Mouse (Mus musculus) gastrocnemius, postnatal 14 days (tissue): ENCODE results near the gene Kalrn. TPM values are rescaled to one million over a fixed set of nuclear protein-coding genes. Genes with fewer than 3 reads are reported as not detected.

Source experiments
- DNase-seq: peaks from one replicate; pipeline ENCODE4 v3.0.0; 2021; ENCODE audit warnings: mixed read lengths
- intact Hi-C: fragments of 180-260 bp; cut with DNase I; formaldehyde crosslinking; loops from one replicate; pipeline ENCODE4 v1.15.1; 2025; ENCODE audit warnings: low total_unique reads
- total RNA-seq, 2 experiments: library from RNA; stranded (reverse); gene quantifications; 2 replicates each; pipeline ENCODE4 v1.2.3; 2021

Gene Kalrn
- total RNA-seq, 2 experiments from 2014 or later, result 16.3 to 20.2 TPM

DNA sequence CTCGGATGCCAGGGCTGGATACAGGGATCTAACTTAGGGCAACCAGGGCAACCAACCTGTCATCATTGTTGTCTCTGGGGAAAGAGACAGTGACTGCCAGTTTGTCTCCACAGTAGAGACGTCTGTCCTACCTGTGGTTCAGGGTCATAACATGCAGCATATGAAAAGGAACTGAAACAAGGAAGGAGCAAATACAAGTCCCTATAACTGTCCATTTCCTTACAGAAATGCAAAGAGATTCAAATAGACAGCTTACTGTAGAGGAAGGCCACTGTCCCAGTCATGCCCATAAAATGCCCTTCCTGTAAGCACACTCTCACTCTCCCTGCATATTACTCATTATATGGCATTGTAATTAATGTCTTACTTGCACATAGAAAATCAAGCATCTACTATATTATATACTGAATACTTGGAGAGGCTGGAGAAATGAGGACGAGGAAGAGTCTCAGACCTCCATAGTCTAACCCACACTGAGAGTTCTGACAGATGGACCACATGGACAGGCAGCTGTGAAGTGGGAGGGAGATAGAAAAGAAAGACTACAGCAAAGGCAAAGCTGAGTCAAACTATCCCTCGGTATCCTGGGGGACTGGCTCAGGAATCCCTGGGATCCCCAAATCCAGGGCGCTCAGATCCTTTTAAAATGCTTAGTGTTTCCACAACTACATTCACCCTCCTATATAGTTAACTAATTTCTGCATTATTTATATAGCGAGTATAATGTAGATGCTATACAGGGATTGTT, 530.1 kb downstream of the Kalrn start:
- DNase-seq, result no peak
- intact Hi-C loops, result no loop called here

- intact Hi-C loops, result no loop called here
Observed at GRCm38 (mm10) chr16:34042586-34042985, 530.7 kb downstream of the Kalrn start.

DNA sequence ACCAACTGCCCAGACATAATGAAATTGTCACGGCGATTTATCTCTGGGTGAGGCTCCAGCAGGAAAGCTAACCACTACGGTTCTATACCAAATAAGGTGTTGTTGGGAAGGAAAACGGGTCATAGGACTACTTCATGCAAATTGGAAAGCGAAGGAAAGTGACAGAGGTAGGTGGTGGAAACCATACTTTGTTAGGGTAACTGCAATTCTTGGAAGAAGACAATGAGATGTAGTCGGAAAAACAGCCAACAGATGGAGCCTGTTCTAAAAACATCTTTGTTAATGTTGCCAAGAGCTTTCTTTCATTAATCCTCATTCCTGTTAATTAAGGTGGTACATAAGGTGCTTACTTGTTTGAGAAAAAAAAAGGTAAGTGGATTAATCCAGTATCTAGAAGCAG, 533.1 kb downstream of the Kalrn start:
- intact Hi-C loops, result no loop called here

More at GRCm38 (mm10) chr16:34042586-34042985, 530.7 kb downstream of the Kalrn start:
- no peak for DNase-seq

DNA sequence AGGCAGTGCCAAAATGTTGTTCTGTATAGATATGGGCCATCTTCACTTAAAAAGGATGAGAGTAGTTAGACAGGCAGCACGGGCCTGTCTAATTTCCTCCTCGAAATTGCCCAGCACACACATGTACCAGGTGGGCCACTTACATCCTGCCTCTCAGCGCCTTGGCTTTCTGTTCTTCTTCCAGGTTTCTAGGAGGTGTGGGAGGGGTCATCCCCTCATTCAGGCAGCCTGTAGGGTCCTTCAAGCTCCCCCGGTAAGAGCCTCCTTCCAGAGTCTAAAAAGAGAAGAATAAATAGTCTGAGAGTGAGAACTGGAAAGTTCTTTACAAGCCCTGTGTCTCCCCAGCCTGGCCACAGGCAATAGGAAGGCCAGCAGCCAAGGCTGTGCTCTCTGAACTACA, 533.6 kb downstream of the Kalrn start:
- no peak for DNase-seq
- intact Hi-C loops, result no loop called here

More for the DNA sequence above, 533.1 kb downstream of the Kalrn start:
- DNase-seq, result no peak

DNA sequence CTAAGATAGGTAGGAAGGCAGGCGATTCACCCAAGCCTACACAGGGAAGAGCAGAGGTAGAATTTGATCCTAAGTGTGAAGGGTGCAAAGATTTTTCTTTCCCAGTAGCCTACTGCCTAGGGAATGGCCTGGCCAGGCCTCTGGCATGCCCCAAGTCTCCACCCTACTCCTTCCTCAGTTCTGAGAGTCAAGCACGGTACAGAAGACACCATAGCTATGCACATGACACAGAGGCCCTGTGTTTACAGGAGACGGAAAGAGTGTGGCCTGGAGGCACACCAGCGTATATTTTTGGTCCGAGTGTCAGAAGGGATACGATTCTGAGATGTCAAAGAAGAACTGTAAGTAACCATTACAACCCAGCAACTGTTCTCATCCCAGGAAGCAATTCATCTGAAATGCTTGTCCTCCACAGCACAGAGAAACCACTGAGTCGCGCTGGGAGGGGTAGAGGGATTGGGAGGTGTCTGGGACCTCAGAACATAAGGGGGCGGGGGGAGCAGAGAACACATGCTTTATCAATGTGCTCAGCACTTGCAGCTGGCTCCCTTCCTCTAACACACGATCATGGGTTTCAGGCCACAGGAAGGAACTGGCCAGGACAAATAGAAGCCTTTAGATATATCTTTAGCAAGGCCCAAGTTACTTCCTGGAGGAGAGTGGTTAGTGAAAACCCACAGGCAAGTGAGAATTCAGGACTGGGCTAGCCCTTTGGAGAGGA, 536.8 kb downstream of the Kalrn start:
- intact Hi-C loops, result no loop called here
- DNase-seq, result no peak

DNA sequence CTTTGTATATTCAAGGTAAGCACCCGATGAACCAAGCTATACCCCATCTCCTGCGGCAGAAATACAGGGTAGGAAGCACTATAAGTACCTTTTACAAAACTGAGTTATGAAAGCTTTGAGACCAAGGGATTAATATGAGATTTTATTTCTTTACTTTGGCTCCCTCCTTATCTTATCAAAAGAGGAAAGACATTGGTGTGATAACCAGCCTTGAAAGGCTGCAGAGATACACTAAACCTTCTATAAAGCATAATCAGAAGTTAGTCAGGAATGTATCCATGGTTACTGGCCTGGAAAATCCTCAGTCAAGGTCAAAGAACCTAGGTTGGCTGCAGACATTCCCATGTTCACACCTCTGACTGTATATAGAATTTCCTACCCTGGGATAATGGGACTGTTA, 537.6 kb downstream of the Kalrn start:
- intact Hi-C loops, result no loop called here
- no peak for DNase-seq

- DNase-seq, result no peak
- intact Hi-C loops, result no loop called here
Observed at GRCm38 (mm10) chr16:34034267-34034666, 539.1 kb downstream of the Kalrn start.

- intact Hi-C loops, result no loop called here
- DNase-seq, result no peak
Observed at GRCm38 (mm10) chr16:34032011-34032645, 541.2 kb downstream of the Kalrn start.

DNA sequence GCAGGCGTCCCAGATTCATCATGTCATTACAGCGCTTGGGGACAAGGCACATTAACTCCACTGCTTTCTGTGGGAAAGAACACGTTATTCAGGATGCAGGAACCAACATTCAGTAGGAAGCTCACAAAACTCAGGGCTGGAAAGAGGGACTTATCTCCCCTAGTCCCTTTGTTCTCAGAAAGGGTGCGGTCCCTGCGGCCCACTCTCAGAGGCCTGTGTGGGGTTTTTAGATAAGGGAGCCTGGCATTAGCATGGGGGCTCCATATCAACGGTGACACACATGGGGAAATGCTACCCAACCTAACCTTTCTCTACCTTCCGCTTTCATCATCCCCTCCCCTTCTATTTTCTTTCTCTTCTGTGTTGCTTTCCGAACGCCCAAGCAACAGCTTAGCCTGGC, 541.8 kb downstream of the Kalrn start:
- DNase-seq, result no peak
- intact Hi-C loops, result no loop called here

GRCm38 (mm10) chr16:34030379-34030778, 543.0 kb downstream of the Kalrn start:
- intact Hi-C loops, result no loop called here
- DNase-seq, result no peak

GRCm38 (mm10) chr16:34029790-34030189, 543.5 kb downstream of the Kalrn start:
- intact Hi-C loops, result no loop called here
- no peak for DNase-seq

- intact Hi-C loops, result no loop called here
- DNase-seq, result no peak
Observed at GRCm38 (mm10) chr16:34017241-34017640, 556.1 kb downstream of the Kalrn start.

DNA sequence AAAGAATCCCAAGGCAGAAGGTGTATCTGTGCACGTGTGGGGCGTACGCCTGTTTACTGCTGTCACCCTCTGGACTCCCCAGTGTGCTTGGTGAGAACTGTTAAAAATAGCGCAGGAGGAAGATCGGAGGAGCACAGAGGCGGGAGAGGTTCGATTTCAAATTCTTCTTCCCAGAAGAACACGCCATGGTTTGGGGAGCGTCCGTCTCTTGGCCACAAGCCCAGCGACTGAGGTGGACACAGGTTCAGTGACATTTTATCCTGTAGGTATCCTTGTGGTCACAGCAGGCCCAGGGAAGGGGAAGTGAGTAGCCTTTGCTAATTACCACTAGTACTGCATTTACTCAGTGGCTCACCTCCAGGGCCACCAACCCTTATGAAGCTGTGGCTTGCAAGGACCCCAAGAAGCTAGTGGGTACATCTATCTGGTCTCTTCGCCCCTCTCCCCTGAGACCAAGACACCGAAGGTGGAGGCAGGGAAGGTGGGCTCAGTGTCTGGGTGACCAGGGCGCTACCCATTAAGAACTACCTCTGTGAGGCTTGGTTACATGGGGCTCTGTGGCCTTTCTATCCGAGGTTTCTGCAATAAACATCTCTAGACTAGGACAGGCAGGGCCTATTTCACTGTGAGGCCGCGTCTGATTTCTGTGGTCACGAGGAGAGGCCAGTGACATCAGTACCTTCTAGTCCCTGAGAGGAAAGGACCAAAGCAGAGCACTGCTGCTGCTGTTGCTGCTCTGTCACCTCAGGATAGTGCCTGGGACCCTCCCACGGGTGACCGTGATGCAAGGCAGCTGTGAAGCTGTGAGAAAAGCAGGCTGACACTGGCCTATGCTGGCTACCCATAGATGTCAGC, 561.1 kb downstream of the Kalrn start:
- DNase-seq, result no peak
- intact Hi-C loops, result no loop called here

- intact Hi-C loops, result no loop called here
- no peak for DNase-seq
Observed at GRCm38 (mm10) chr16:34009567-34009966, 563.8 kb downstream of the Kalrn start.

- intact Hi-C loops, result no loop called here
Observed at GRCm38 (mm10) chr16:34005986-34006385, 567.3 kb downstream of the Kalrn start.

GRCm38 (mm10) chr16:34004128-34004578, 569.2 kb downstream of the Kalrn start:
- intact Hi-C loops, result no loop called here
- peak; percentile 22 for DNase-seq

More at GRCm38 (mm10) chr16:34005986-34006385, 567.3 kb downstream of the Kalrn start:
- no peak for DNase-seq

GRCm38 (mm10) chr16:34003566-34004127, 569.7 kb downstream of the Kalrn start:
- no peak for DNase-seq
- intact Hi-C loops, result no loop called here

- intact Hi-C loops, result loop anchor here (2.0 kb wide), 1 partner anchor 114 kb away; no protein-coding TSS in a partner anchor
- DNase-seq, result peak; percentile 30
Observed at GRCm38 (mm10) chr16:34000715-34001114, 572.6 kb downstream of the Kalrn start.

DNA sequence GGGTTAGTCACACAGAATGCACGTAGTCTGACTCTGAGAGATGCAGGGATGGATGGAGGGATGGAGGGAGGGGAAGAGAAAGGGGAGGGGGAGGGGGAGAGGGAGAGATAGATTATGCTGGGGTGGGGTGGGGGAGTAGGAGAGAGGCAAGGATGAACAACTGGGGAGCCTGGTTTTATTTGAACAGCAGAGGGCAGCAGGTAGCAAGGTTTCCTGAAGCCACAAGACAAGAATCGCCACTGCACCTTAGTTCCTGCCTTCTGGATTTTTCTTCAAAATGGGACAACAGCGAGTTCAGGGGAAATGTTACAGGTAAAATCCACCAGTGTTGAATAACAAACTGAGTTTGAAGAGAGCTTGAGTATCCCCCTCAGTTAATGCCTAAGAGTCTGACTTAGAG, 573.9 kb downstream of the Kalrn start:
- intact Hi-C loops, result no loop called here
- DNase-seq, result peak; percentile 36
